Mouse (Mus musculus) erythroblast, embryonic 14.5 days (primary cell): ENCODE results near the gene Men1.

ENCODE experiments used
- GATA1 ChIP-seq: IDR thresholded peaks from 2 replicates; pipeline ENCODE4 v1.6.1; 2012; ENCODE audit warnings: low read length, inconsistent platforms, mixed read lengths
- TAL1 ChIP-seq: IDR thresholded peaks from 3 replicates; pipeline ENCODE4 v1.6.1; 2012; ENCODE audit warnings: low read length, inconsistent platforms, mixed read lengths

DNA sequence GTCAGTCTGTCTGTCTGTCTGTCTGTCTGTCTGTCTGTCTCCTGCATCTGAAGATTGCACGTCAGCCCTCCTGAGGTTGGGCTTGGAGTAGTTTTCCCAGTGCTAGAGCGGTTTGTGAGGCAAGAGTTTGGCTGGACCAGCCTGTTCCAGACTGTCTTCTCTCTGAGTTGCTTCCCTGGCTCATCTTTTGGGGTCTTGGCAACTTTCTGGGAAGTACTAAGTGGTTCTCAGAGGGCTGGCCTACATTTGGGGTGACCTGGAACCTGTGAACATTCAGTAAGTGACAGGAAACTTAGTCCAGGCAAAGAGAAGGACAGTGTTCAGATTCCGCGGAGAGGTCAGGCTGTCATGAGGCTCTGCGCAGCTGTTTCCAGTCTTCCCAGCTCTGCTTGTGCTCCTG lies 42.5 kb upstream of the Men1 start:
- TF ChIP-seq GATA1 (no peak), TAL1 (no peak)
